Mouse (Mus musculus) adrenal gland, adult (tissue): ENCODE data around the gene Rwdd2b.

Source experiments
- DNase-seq, 2 experiments: peaks; one replicate each; pipeline ENCODE4 v3.0.0; 2022 to 2023; ENCODE audit warnings: low spot score in 1 of 2; ENCODE audit not compliant: inconsistent age in 2 of 2

Gene Rwdd2b

DNA sequence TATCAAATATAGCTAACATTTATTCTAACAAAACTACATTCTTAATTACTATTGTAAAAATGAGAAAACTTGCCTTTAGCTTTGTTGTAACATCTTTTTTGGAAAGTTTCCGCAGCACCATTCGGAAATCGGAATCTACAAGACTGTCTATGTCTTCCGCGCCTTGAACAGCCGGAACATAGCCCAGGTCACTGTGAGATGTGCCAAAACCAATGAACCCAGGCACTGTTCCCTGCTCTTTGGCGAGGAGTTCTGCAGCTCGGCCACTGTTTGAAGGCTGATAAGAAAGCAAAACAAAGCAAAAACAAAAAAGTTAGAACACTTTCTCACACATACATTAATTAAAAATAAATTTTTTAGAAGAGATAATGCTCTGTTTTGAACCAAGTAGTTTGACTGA is 12.9 kb downstream of the Rwdd2b start:
- DNase-seq = no peak

GRCm38 (mm10) chr16:87420662-87421061 is 19.7 kb downstream of the Rwdd2b start:
- DNase-seq = no peak

DNA sequence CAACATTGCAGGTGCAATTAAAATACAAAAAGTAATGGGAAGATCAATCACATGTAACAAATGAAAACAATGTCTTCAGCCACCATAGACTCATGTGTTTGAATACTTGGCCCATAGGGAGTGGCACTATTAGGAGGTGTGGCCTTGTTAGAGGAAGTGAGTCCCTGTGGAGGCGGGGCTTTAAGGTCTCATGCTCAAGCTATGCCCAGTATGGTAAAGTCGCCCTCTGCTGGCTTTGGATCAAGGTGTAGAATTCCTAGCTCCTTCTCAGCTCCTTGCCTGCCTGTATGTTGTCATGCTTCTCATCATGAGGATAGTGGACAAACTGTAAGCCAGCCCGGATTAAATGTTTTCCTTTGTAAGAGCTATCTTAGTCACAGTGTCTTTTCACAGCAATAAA is 35.4 kb downstream of the Rwdd2b start:
- peak in 1 of 2 experiments; percentile 33 for DNase-seq

GRCm38 (mm10) chr16:87393813-87394548 is 46.4 kb downstream of the Rwdd2b start:
- DNase-seq = peak; percentile 49 to 87

- DNase-seq = peak; percentile 48 to 78
Observed at GRCm38 (mm10) chr16:87387444-87387977, 52.9 kb downstream of the Rwdd2b start.

DNA sequence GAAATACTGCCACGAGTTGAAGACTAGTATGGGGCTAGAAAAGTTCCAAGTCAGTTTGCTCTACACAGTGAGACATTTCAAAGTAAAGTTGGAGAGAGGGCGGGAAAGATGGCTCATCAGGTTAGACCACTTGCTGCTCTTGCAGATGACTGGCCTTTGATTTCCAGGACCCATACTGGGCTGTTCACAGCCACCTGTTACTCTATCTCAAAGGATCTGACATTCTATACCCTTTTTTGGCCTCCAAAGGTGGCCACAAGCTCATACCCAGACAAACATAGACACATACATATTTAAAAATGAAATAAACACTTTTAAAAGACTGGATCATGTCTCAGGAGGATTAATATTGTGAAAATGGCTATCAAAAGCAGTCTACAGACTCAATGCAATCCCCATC is 56.0 kb downstream of the Rwdd2b start:
- no peak for DNase-seq
